Mouse (Mus musculus): ENCODE measurements around the gene 1500009L16Rik. TPM values are rescaled to one million over a fixed set of nuclear protein-coding genes. Genes with fewer than 3 reads are reported as not detected.

The 1500009L16Rik gene
- 10 to 100 TPM; 14.2 to 15.5 TPM for total RNA-seq (2021)
- long read RNA-seq, experiment 1, transcript 1500009L16Rik-201 (6 exons, 1,194 nt) = major isoform, 16 of 25 reads
- long read RNA-seq, experiment 1, partial matches to known transcripts = 1 of 25 reads
- long read RNA-seq, experiment 1, other reads (novel, unspliced or antisense) = 8 of 25 reads
- long read RNA-seq, experiment 2, transcript 1500009L16Rik-201 (6 exons, 1,194 nt) = major isoform, 9 of 17 reads
- long read RNA-seq, experiment 2, partial matches to known transcripts = 1 of 17 reads
- long read RNA-seq, experiment 2, other reads (novel, unspliced or antisense) = 7 of 17 reads

- peak; percentile 75 for DNase-seq
These were observed at the start of gene 1500009L16Rik for GRCm38 (mm10) chr10:83722579-83723031. Gene 1500009L16Rik, plus strand, starts transcription at chr10:83722865.

- no peak for DNase-seq
These were observed 41.3 kb upstream of the 1500009L16Rik start for GRCm38 (mm10) chr10:83681334-83681733.

GRCm38 (mm10) chr10:83688215-83688614 is 34.5 kb upstream of the 1500009L16Rik start:
- DNase-seq = peak; percentile 7

- no peak for DNase-seq
These were observed 30.3 kb upstream of the 1500009L16Rik start for GRCm38 (mm10) chr10:83692175-83692895.

GRCm38 (mm10) chr10:83696226-83696625 is 26.4 kb upstream of the 1500009L16Rik start:
- no peak for DNase-seq

- DNase-seq = no peak
These were observed 16.0 kb upstream of the 1500009L16Rik start for GRCm38 (mm10) chr10:83706628-83707027.

GRCm38 (mm10) chr10:83709920-83710319 is 12.7 kb upstream of the 1500009L16Rik start:
- no peak for DNase-seq

- DNase-seq = no peak
These were observed 10.9 kb upstream of the 1500009L16Rik start for GRCm38 (mm10) chr10:83711769-83712168.

- DNase-seq = no peak
These were observed 3.7 kb upstream of the 1500009L16Rik start for GRCm38 (mm10) chr10:83718855-83719474.

- peak; percentile 39 for DNase-seq
These were observed 390 bp downstream of the 1500009L16Rik start for GRCm38 (mm10) chr10:83723055-83723454.

GRCm38 (mm10) chr10:83724351-83725059 is 1.8 kb downstream of the 1500009L16Rik start:
- DNase-seq = no peak

GRCm38 (mm10) chr10:83726164-83726563 is 3.5 kb downstream of the 1500009L16Rik start:
- peak; percentile 27 for DNase-seq

- DNase-seq = no peak
These were observed 5.2 kb downstream of the 1500009L16Rik start for GRCm38 (mm10) chr10:83727846-83728245.

- DNase-seq = no peak
These were observed 5.9 kb downstream of the 1500009L16Rik start for GRCm38 (mm10) chr10:83728529-83728928.

- DNase-seq = no peak
These were observed 6.4 kb downstream of the 1500009L16Rik start for GRCm38 (mm10) chr10:83729076-83729475.

- DNase-seq = peak; percentile 97
These were observed 6.8 kb downstream of the 1500009L16Rik start for GRCm38 (mm10) chr10:83729492-83729891.

GRCm38 (mm10) chr10:83733725-83734124 is 11.1 kb downstream of the 1500009L16Rik start:
- DNase-seq = no peak

GRCm38 (mm10) chr10:83738996-83739655 is 16.5 kb downstream of the 1500009L16Rik start:
- DNase-seq = no peak

- peak; percentile 60 for DNase-seq
These were observed 22.0 kb downstream of the 1500009L16Rik start for GRCm38 (mm10) chr10:83744656-83745055.

GRCm38 (mm10) chr10:83753056-83753455 is 30.4 kb downstream of the 1500009L16Rik start:
- DNase-seq = no peak

- DNase-seq = peak; percentile 23
These were observed 34.8 kb downstream of the 1500009L16Rik start for GRCm38 (mm10) chr10:83757343-83757962.
